Mouse (Mus musculus) heart, embryonic 11.5 days (tissue): ENCODE results near the gene Ogfr. TPM values are rescaled to one million over a fixed set of nuclear protein-coding genes. Genes with fewer than 3 reads are reported as not detected.

Source experiments
- ATAC-seq: fragments of 200-750 bp; cut with Nextera tagmentation; replicated peaks from 2 replicates; pipeline ENCODE4 v1.8.0; 2017; ENCODE audit warnings: moderate library complexity; ENCODE audit not compliant: insufficient number of reproducible peaks, low FRiP score, low TSS enrichment
- H3K27ac ChIP-seq: fragments of 300-500 bp; sonication (generic); 2 replicates; pipeline ENCODE4 v1.5.1; 2014; ENCODE audit warnings: mild to moderate bottlenecking, low read depth, low read length
- H3K27me3 ChIP-seq: fragments of 300-500 bp; sonication (generic); 2 replicates; pipeline ENCODE4 v1.6.1; 2014; ENCODE audit warnings: mild to moderate bottlenecking, low read length, mixed read lengths; ENCODE audit not compliant: control insufficient read depth, insufficient read depth
- H3K36me3 ChIP-seq: fragments of 300-500 bp; sonication (generic); 2 replicates; pipeline ENCODE4 v1.6.1; 2014; ENCODE audit warnings: mild to moderate bottlenecking, low read length, moderate library complexity, mixed read lengths; ENCODE audit not compliant: control insufficient read depth, insufficient read depth
- H3K4me1 ChIP-seq: fragments of 300-500 bp; sonication (generic); 2 replicates; pipeline ENCODE4 v1.6.1; 2014; ENCODE audit warnings: low read length; ENCODE audit not compliant: control insufficient read depth, insufficient read depth
- H3K4me2 ChIP-seq: fragments of 300-500 bp; sonication (generic); 2 replicates; pipeline ENCODE4 v1.6.1; 2014; ENCODE audit warnings: mild to moderate bottlenecking, moderate library complexity
- H3K4me3 ChIP-seq: fragments of 300-500 bp; sonication (generic); 2 replicates; pipeline ENCODE4 v1.5.1; 2014; ENCODE audit warnings: low read depth, low read length
- H3K9ac ChIP-seq: fragments of 300-500 bp; sonication (generic); 2 replicates; pipeline ENCODE4 v1.6.1; 2014; ENCODE audit warnings: mild to moderate bottlenecking, low read depth, low read length, moderate library complexity
- H3K9me3 ChIP-seq: fragments of 300-500 bp; sonication (generic); replicated peaks from 2 replicates; pipeline ENCODE4 v1.6.1; 2016; ENCODE audit warnings: low read length; ENCODE audit not compliant: control insufficient read depth
- WGBS: fragments of 180-500 bp; shearing (Covaris S2); extraction: QIAGEN DNeasy Blood & Tissue Kit; methylation state at CpG from one replicate; pipeline ENCODE4 v1.1.7; 2014; ENCODE audit not compliant: insufficient replicate concordance; 5-methylcytosine and 5-hydroxymethylcytosine counted together
- polyA plus RNA-seq: library from polyadenylated mRNA; unstranded; fragments of >200 nt; fragmentation: Nextera tagmentation; extraction: Ambion mirVana; gene quantifications from 2 replicates; pipeline ENCODE4 v1.2.1, GENCODE M21; 2014

The Ogfr gene
- polyA plus RNA-seq, 1 experiment from 2014 or later, result 68.2 TPM

- Histone ChIP-seq H3K4me3 (no peak overlapping the region), H3K36me3 (no peaks in the 10 kb centered on the region), H3K27ac (no peak overlapping the region), H3K9me3 (no peaks in the 10 kb centered on the region), H3K4me2 (no peak overlapping the region), H3K27me3 (no peaks in the 10 kb centered on the region), H3K9ac (no peak overlapping the region), H3K4me1 (no peaks in the 10 kb centered on the region)
- ATAC-seq, result no peak
- WGBS, result 48% methylated on average over 2 of the region's 2 CpGs
Measured at GRCm38 (mm10) chr2:180611882-180612281, 22.8 kb downstream of the Ogfr start.

GRCm38 (mm10) chr2:180641576-180642554, 52.8 kb downstream of the Ogfr start:
- H3K4me3 ChIP-seq, result peak overlapping the region; percentile 37
- peaks cover 44% of the 10 kb centered on the region for H3K27me3 ChIP-seq
- H3K4me1 ChIP-seq, result no peaks in the 10 kb centered on the region
- H3K9me3 ChIP-seq, result peaks cover 15% of the 10 kb centered on the region
- peak; percentile 59; the same call in 1 of the 2 replicates for ATAC-seq
- no peak overlapping the region for H3K27ac ChIP-seq
- no peaks in the 10 kb centered on the region for H3K36me3 ChIP-seq
- H3K9ac ChIP-seq, result 0 out of 2 replicates have a peak overlapping the region, but pooled peaks have one; percentile 16
- 2% methylated on average over 98 of the region's 112 CpGs for WGBS
- H3K4me2 ChIP-seq, result peak overlapping the region; percentile 58

- peak within 1 kb of the TSS; percentile 37 for H3K4me3 ChIP-seq
- H3K9me3 ChIP-seq, result peaks cover 15% of the 10 kb centered on the region
- ATAC-seq, result no peak
- H3K4me1 ChIP-seq, result no peaks in the 10 kb centered on the region
- no peaks in the 10 kb centered on the region for H3K36me3 ChIP-seq
- H3K27ac ChIP-seq, result no peak within 1 kb of the TSS
- H3K27me3 ChIP-seq, result peaks cover 44% of the 10 kb centered on the region
- 4% methylated on average over 18 of the region's 56 CpGs for WGBS
- peak within 1 kb of the TSS; percentile 58 for H3K4me2 ChIP-seq
- H3K9ac ChIP-seq, result 0 out of 2 replicates have a peak within 1 kb of the TSS, but pooled peaks have one; percentile 16
Measured at GRCm38 (mm10) chr2:180642555-180643260, 53.7 kb downstream of the Ogfr start, which contains the start of gene Tcfl5. Gene Tcfl5, minus strand, starts transcription at chr2:180642708.

GRCm38 (mm10) chr2:180643626-180644025, 54.6 kb downstream of the Ogfr start:
- H3K4me2 ChIP-seq, result no peak overlapping the region
- no peak overlapping the region for H3K27ac ChIP-seq
- peaks cover 47% of the 10 kb centered on the region for H3K27me3 ChIP-seq
- H3K9me3 ChIP-seq, result peaks cover 15% of the 10 kb centered on the region
- no peaks in the 10 kb centered on the region for H3K36me3 ChIP-seq
- ATAC-seq, result no peak
- no peaks in the 10 kb centered on the region for H3K4me1 ChIP-seq
- H3K9ac ChIP-seq, result no peak overlapping the region
- no peak overlapping the region for H3K4me3 ChIP-seq

Other genes with a start within 250 kb of the Ogfr start
- gene Slco4a1, start 133.0 kb upstream of the Ogfr start, polyA plus RNA-seq, result 0.35 TPM in 1 of 2 replicates, not detected in the other
- gene Ntsr1, start 89.3 kb upstream of the Ogfr start, polyA plus RNA-seq, result 0.36 and 0.52 TPM in 2 replicates
- 23.1 and 23.9 TPM in 2 replicates for gene Mrgbp, start 7.9 kb upstream of the Ogfr start, polyA plus RNA-seq
- 24.5 and 25.0 TPM in 2 replicates for gene Col9a3, start 8.5 kb downstream of the Ogfr start, polyA plus RNA-seq
- 0.07 and 0.32 TPM in 2 replicates for gene Tcfl5, start 53.5 kb downstream of the Ogfr start, polyA plus RNA-seq
- 20.8 and 21.3 TPM in 2 replicates for gene Dido1, start 120.8 kb downstream of the Ogfr start, polyA plus RNA-seq
- gene Gid8, start 120.9 kb downstream of the Ogfr start, polyA plus RNA-seq, result 52.9 and 54.2 TPM in 2 replicates
- 0.41 and 0.96 TPM in 2 replicates for gene Slc17a9, start 136.0 kb downstream of the Ogfr start, polyA plus RNA-seq
- not detected in 2 replicates for gene Bhlhe23, start 187.7 kb downstream of the Ogfr start, polyA plus RNA-seq